Mouse (Mus musculus) CH12.LX (cell line): ENCODE measurements around the gene Zfp629. TPM values are rescaled to one million over a fixed set of nuclear protein-coding genes. Genes with fewer than 3 reads are reported as not detected.

Source experiments
- DNase-seq: peaks from one replicate; pipeline ENCODE4 v3.0.0-alpha.2; 2013; ENCODE audit errors: extremely low read depth
- H3K27ac ChIP-seq: 2 replicates; pipeline ENCODE4 v1.5.1; 2012; ENCODE audit warnings: low read depth, mild to moderate bottlenecking, control low read depth, moderate library complexity; ENCODE audit not compliant: insufficient read depth
- H3K27me3 ChIP-seq: replicated peaks from 2 replicates; pipeline ENCODE3; 2012; ENCODE audit warnings: inconsistent platforms
- H3K36me3 ChIP-seq, 2 experiments: replicated peaks in 1 of 2; 2 replicates each; pipeline versions ENCODE3 to v1.6.1; 2012; ENCODE audit warnings: inconsistent platforms in 1 of 2, low read length in 1 of 2, mild to moderate bottlenecking in 1 of 2, mixed read lengths in 1 of 2, moderate library complexity in 1 of 2; ENCODE audit not compliant: control insufficient read depth in 1 of 2, insufficient read depth in 1 of 2
- H3K4me1 ChIP-seq, 2 experiments: 2 replicates each; pipeline ENCODE4 v1.6.1; 2012; ENCODE audit warnings: inconsistent platforms in 1 of 2, moderate library complexity in 1 of 2; ENCODE audit not compliant: insufficient read depth in 2 of 2, control insufficient read depth in 1 of 2
- H3K4me2 ChIP-seq: 2 replicates; pipeline ENCODE4 v1.6.1; 2012; ENCODE audit warnings: low read depth, mild to moderate bottlenecking, control low read depth; ENCODE audit not compliant: poor library complexity, insufficient read depth, severe bottlenecking
- H3K4me3 ChIP-seq, 3 experiments: fragments of 150-350 bp in 1 of 3; sonication (generic) in 1 of 3; replicated peaks in 1 of 3; 2 replicates each; pipeline versions ENCODE3 to v1.5.1; 2011 to 2012; ENCODE audit warnings: low read depth in 2 of 3, low read length in 2 of 3, mild to moderate bottlenecking in 2 of 3, moderate library complexity in 2 of 3, control low read depth in 1 of 3, improper control_type of control experiment in 1 of 3, inconsistent platforms in 1 of 3, mixed read lengths in 1 of 3; ENCODE audit not compliant: poor library complexity in 1 of 3
- H3K79me2 ChIP-seq: replicated peaks from 2 replicates; pipeline ENCODE4 v1.6.1; 2012; ENCODE audit warnings: mild to moderate bottlenecking, moderate library complexity; ENCODE audit not compliant: control insufficient read depth, poor library complexity, insufficient read depth, severe bottlenecking; ENCODE audit errors: extremely low read depth
- H3K9ac ChIP-seq: 2 replicates; pipeline ENCODE4 v1.6.1; 2012; ENCODE audit warnings: low read depth, mild to moderate bottlenecking, control low read depth, moderate library complexity; ENCODE audit not compliant: insufficient read depth
- H3K9me3 ChIP-seq: replicated peaks from 2 replicates; pipeline ENCODE3; 2012; ENCODE audit warnings: low read length, inconsistent platforms, mixed read lengths
- BHLHE40 ChIP-seq: IDR thresholded peaks from 2 replicates; pipeline ENCODE4 v1.6.1; 2011; ENCODE audit warnings: mild to moderate bottlenecking, low read depth, low read length, improper control_type of control experiment
- CHD1 ChIP-seq: IDR thresholded peaks from 2 replicates; pipeline ENCODE4 v1.6.1; 2012; ENCODE audit warnings: low read depth, low read length, improper control_type of control experiment, inconsistent platforms
- E2F4 ChIP-seq: IDR thresholded peaks from 2 replicates; pipeline ENCODE4 v1.6.1; 2011; ENCODE audit warnings: low read depth, low read length, improper control_type of control experiment; ENCODE audit not compliant: insufficient replicate concordance
- ELF1 ChIP-seq: IDR thresholded peaks from 2 replicates; pipeline ENCODE4 v1.6.1; 2014; ENCODE audit warnings: low read depth, mild to moderate bottlenecking, inconsistent platforms, low read length, improper control_type of control experiment
- EP300 ChIP-seq: IDR thresholded peaks from 2 replicates; pipeline ENCODE4 v1.6.1; 2011; ENCODE audit warnings: low read length, improper control_type of control experiment
- ETS1 ChIP-seq: conservative IDR thresholded peaks from 2 replicates; pipeline ENCODE4 v1.6.1; 2012; ENCODE audit warnings: low read depth, mild to moderate bottlenecking, inconsistent platforms, low read length, improper control_type of control experiment, moderate library complexity
- JUN ChIP-seq: IDR thresholded peaks from 2 replicates; pipeline ENCODE4 v1.6.1; 2011; ENCODE audit warnings: low read depth, mild to moderate bottlenecking, low read length, improper control_type of control experiment, moderate library complexity; ENCODE audit not compliant: insufficient read depth
- JUND ChIP-seq: conservative IDR thresholded peaks from 2 replicates; pipeline ENCODE4 v1.6.1; 2011; ENCODE audit warnings: low read depth, low read length, improper control_type of control experiment
- MAX ChIP-seq: IDR thresholded peaks from 2 replicates; pipeline ENCODE4 v1.6.1; 2011; ENCODE audit warnings: low read length, improper control_type of control experiment
- MEF2A ChIP-seq: IDR thresholded peaks from 2 replicates; pipeline ENCODE4 v1.6.1; 2014; ENCODE audit warnings: low read depth, mild to moderate bottlenecking, inconsistent platforms, low read length, improper control_type of control experiment, borderline replicate concordance
- NELFE ChIP-seq: IDR thresholded peaks from 2 replicates; pipeline ENCODE4 v1.6.1; 2011; ENCODE audit warnings: low read depth, low read length, improper control_type of control experiment
- PAX5 ChIP-seq: IDR thresholded peaks from 2 replicates; pipeline ENCODE4 v1.6.1; 2012; ENCODE audit warnings: low read length, inconsistent platforms, mixed read lengths
- POLR2A ChIP-seq: IDR thresholded peaks from 2 replicates; pipeline ENCODE4 v1.6.1; 2011; ENCODE audit warnings: low read depth, mild to moderate bottlenecking, improper control_type of control experiment, low read length
- POLR2AphosphoS2 ChIP-seq: IDR thresholded peaks from 2 replicates; pipeline ENCODE4 v1.6.1; 2011; ENCODE audit warnings: low read depth, low read length, improper control_type of control experiment
- RAD21 ChIP-seq: IDR thresholded peaks from 2 replicates; pipeline ENCODE4 v1.6.1; 2011; ENCODE audit warnings: low read depth, mild to moderate bottlenecking, low read length, improper control_type of control experiment, moderate library complexity
- RCOR1 ChIP-seq: conservative IDR thresholded peaks from 2 replicates; pipeline ENCODE4 v1.6.1; 2012; ENCODE audit warnings: low read depth, mild to moderate bottlenecking, inconsistent platforms, low read length, improper control_type of control experiment
- TBP ChIP-seq: conservative IDR thresholded peaks from 2 replicates; pipeline ENCODE4 v1.6.1; 2011; ENCODE audit warnings: low read depth, low read length, improper control_type of control experiment
- TCF12 ChIP-seq: IDR thresholded peaks from 2 replicates; pipeline ENCODE4 v1.6.1; 2014; ENCODE audit warnings: low read depth, mild to moderate bottlenecking, inconsistent platforms, low read length, improper control_type of control experiment
- UBTF ChIP-seq: IDR thresholded peaks from 2 replicates; pipeline ENCODE4 v1.6.1; 2012; ENCODE audit warnings: low read depth, mild to moderate bottlenecking, inconsistent platforms, low read length, improper control_type of control experiment, moderate library complexity
- USF2 ChIP-seq: conservative IDR thresholded peaks from 2 replicates; pipeline ENCODE4 v1.6.1; 2011; ENCODE audit warnings: low read depth, low read length, improper control_type of control experiment
- ZC3H11A ChIP-seq: IDR thresholded peaks from 2 replicates; pipeline ENCODE4 v1.6.1; 2012; ENCODE audit warnings: low read depth, mild to moderate bottlenecking, inconsistent platforms, low read length, improper control_type of control experiment
- ZNF384 ChIP-seq: IDR thresholded peaks from 2 replicates; pipeline ENCODE4 v1.6.1; 2012; ENCODE audit warnings: low read depth, low read length, improper control_type of control experiment, inconsistent platforms
- dilution Hi-C: fragments of 300-500 bp; cut with MboI; formaldehyde crosslinking; loops from 2 replicates; pipeline ENCODE4 v1.14.3; 2020; ENCODE audit warnings: low sequenced_read_pairs; ENCODE audit not compliant: extremely low pct_unique_long_range_greater_than_20kb, extremely low pct_ligation_motif_present
- in situ Hi-C: fragments of 300-500 bp; cut with MboI; formaldehyde crosslinking; loops from 3 replicates; pipeline ENCODE4 v1.14.3; 2019; ENCODE audit warnings: low sequenced_read_pairs, low pct_ligation_motif_present, low pct_unique_long_range_greater_than_20kb, mixed read lengths
- polyA plus RNA-seq: library from polyadenylated mRNA; unstranded; fragments of >175 nt; gene quantifications from 2 replicates; pipeline ENCODE4 v1.2.1, GENCODE M21; 2012; ENCODE audit warnings: low read depth; ENCODE audit not compliant: insufficient read length
- total RNA-seq, 2 experiments: library from RNA; depleted of rRNA; stranded (reverse); fragments of 300-350 nt in 1 of 2; fragments of >200 nt in 1 of 2; gene quantifications; 2 replicates each; pipeline ENCODE4 v1.2.3; 2012 to 2014

Zfp629 gene
- total and polyA plus RNA-seq, 3 experiments: 0.38 to 3.2 (median 0.94) TPM

DNA sequence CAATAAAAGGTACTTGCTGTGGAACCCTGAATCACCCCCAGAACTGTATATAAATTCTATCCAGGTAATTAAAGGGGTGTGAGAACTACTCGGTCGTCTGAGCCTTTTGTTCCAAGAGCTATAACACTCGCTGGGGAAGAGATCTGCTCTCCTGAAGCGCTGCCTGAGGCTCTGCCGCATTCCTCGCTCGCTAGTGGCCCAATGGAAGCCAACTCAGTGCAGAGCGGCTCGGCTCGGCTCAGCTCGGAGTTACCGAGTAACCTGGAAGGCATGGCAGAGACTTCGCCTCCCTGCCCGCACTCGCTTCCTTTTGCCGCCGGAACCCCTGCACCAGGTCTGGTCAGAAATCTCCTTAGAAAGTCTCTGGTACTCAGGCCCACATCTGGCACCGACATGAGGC is 36.5 kb upstream of the Zfp629 start:
- no peaks in the 10 kb centered on the region for H3K9me3 ChIP-seq
- H3K27me3 ChIP-seq: no peaks in the 10 kb centered on the region
- DNase-seq: no peak
- dilution Hi-C loops (no loop called here), in situ Hi-C loops (no loop called here)
- H3K36me3 ChIP-seq: no peaks in the 10 kb centered on the region
- no peak overlapping the region for H3K4me3 ChIP-seq
- H3K9ac ChIP-seq: no peak overlapping the region
- H3K27ac ChIP-seq: no peak overlapping the region
- H3K4me2 ChIP-seq: no peak overlapping the region
- H3K79me2 ChIP-seq: no peaks in the 10 kb centered on the region
- TF ChIP-seq BHLHE40 (no peak), POLR2AphosphoS2 (no peak), EP300 (no peak), E2F4 (no peak)
- peaks cover 0 to 2% of the 10 kb centered on the region in 2 experiments; a peak in 1 of 4 replicates for H3K4me1 ChIP-seq

DNA sequence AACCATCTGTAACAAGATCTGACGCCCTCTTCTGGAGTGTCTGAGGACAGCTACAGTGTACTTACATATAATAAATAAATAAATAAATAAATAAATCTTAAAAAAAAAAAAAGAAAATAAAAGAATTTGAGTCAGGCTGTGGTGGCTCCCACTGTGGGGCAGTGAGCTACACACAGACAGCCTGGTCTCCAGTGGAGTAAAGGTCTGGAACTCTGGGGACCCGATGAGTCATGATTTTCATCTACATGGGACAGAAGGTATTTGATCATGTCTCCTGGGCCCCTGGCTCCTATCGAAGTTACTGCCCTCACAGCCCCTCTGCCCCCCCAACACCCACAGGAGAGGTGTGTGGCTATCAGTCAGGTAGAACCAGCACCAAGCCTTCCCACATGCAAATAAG is 36.0 kb upstream of the Zfp629 start:
- TF ChIP-seq MEF2A (no peak), ZC3H11A (no peak)
- TF ChIP-seq, all 38 proteins: peak for 0
- Histone ChIP-seq H3K9ac (no peak overlapping the region), H3K79me2 (no peaks in the 10 kb centered on the region), H3K9me3 (no peaks in the 10 kb centered on the region), H3K27me3 (no peaks in the 10 kb centered on the region), H3K36me3 (no peaks in the 10 kb centered on the region), H3K27ac (no peak overlapping the region), H3K4me1 (peaks cover 0 to 2% of the 10 kb centered on the region in 2 experiments; a peak in 1 of 4 replicates), H3K4me2 (no peak overlapping the region), H3K4me3 (no peak overlapping the region)
- no peak for DNase-seq
- dilution Hi-C loops: no loop called here
- in situ Hi-C loops: no loop called here

DNA sequence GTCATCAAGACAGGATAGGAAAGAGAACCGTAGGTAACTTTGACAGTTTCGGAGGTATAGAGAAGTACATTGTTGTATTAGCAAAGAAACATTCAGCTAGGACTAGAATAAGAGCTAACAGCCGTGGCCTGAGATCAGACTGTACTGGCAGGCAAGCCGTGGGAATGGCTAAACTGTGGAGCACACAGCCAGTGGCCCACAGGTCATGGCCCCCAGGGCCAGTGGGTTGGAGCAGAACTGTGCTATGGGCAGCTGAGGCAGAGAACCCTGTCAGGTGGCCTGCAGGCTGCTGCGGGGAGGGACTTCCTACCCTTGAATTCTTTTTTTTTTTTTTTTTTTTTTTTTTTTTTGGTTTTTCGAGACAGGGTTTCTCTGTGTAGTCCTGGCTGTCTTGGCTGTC is 33.6 kb upstream of the Zfp629 start:
- TF ChIP-seq PAX5 (no peak), USF2 (no peak), UBTF (no peak), ZNF384 (no peak), TBP (no peak), RCOR1 (no peak), POLR2A (no peak), EP300 (no peak), JUN (no peak), ELF1 (no peak), RAD21 (no peak), ETS1 (no peak), TCF12 (no peak), CHD1 (no peak), MAX (no peak), NELFE (no peak), JUND (no peak)
- in situ Hi-C loops (no loop called here), dilution Hi-C loops (no loop called here)
- no peaks in the 10 kb centered on the region for H3K79me2 ChIP-seq
- H3K27me3 ChIP-seq: no peaks in the 10 kb centered on the region
- no peaks in the 10 kb centered on the region for H3K36me3 ChIP-seq
- no peak overlapping the region for H3K4me3 ChIP-seq
- H3K4me2 ChIP-seq: no peak overlapping the region
- H3K9me3 ChIP-seq: no peaks in the 10 kb centered on the region
- DNase-seq: no peak
- H3K27ac ChIP-seq: no peak overlapping the region
- H3K4me1 ChIP-seq: no peaks in the 10 kb centered on the region
- H3K9ac ChIP-seq: no peak overlapping the region
